Mouse (Mus musculus) MEL (cell line): ENCODE measurements around the gene Pum1.
"Not testable (repeated sequence)": the region's sequence is repeated elsewhere in the genome, so short reads cannot be mapped to it uniquely, and the experiment has no call there.

ENCODE experiments used
- CTCF ChIP-seq, 3 experiments: IDR thresholded peaks in 2 of 3; conservative IDR thresholded peaks in 1 of 3; 2 replicates each; pipeline ENCODE4 v1.5.1; 2011 to 2012; ENCODE audit warnings: low read length in 3 of 3, low read depth in 2 of 3, mild to moderate bottlenecking in 2 of 3, improper control_type of control experiment in 1 of 3, inconsistent platforms in 1 of 3, mixed read lengths in 1 of 3, moderate library complexity in 1 of 3; ENCODE audit not compliant: control insufficient read depth in 1 of 3, insufficient read depth in 1 of 3, poor library complexity in 1 of 3, severe bottlenecking in 1 of 3
- EP300 ChIP-seq, 2 experiments: IDR thresholded peaks; 2 replicates each; pipeline ENCODE4 v1.6.1; 2011; ENCODE audit warnings: improper control_type of control experiment in 2 of 2, low read length in 2 of 2, low read depth in 1 of 2, mild to moderate bottlenecking in 1 of 2
- MYB ChIP-seq: IDR thresholded peaks from 2 replicates; pipeline ENCODE4 v1.6.1; 2011; ENCODE audit warnings: mild to moderate bottlenecking, low read depth, low read length, improper control_type of control experiment
- SIN3A ChIP-seq: IDR thresholded peaks from 2 replicates; pipeline ENCODE4 v1.6.1; 2012; ENCODE audit warnings: low read length, improper control_type of control experiment, inconsistent platforms
- SMC3 ChIP-seq: IDR thresholded peaks from 2 replicates; pipeline ENCODE4 v1.6.1; 2011; ENCODE audit warnings: low read depth, low read length, improper control_type of control experiment
- TAL1 ChIP-seq: IDR thresholded peaks from 2 replicates; pipeline ENCODE4 v1.6.1; 2012; ENCODE audit warnings: mild to moderate bottlenecking, inconsistent platforms, low read length, moderate library complexity, mixed read lengths
- USF1 ChIP-seq: IDR thresholded peaks from 2 replicates; pipeline ENCODE4 v1.6.1; 2014; ENCODE audit warnings: low read depth, mild to moderate bottlenecking, inconsistent platforms, low read length, improper control_type of control experiment, moderate library complexity

DNA sequence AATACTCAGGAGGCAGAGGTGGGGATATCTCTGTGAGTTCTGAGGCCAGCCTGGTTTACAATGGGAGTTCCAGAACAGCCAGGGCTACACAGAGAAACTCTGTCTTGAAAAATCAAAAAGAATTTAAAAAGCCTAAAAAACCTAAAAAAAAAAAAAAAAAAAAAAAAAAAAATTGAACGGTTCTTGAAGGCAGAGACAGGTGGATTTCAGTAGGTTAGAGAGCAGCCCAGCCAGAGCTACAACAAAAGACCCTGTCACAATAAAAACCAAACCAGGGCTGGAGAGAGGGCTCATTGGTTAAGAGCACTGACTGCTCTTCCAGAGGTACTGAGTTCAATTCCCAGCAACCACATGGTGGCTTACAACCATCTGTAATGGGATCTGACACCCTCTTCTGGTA lies 816 bp upstream of the Pum1 start:
- TF ChIP-seq SMC3; TAL1; CTCF (IDR thresholded peaks at IDR 0.05 in 2 of 3, conservative IDR thresholded peaks at IDR 0.05 in 1 of 3; ENCODE audit: control insufficient read depth in 1 of 3, insufficient read depth in 1 of 3, low read depth in 2 of 3, low read length in 3 of 3, poor library complexity in 1 of 3, severe bottlenecking in 1 of 3); SIN3A; USF1; MYB; EP300 (IDR thresholded peaks at IDR 0.05; ENCODE audit: low read depth in 1 of 2, low read length in 2 of 2): not testable (repeated sequence)
